Mouse (Mus musculus) CH12.LX (cell line): ENCODE measurements around the gene Klrd1. TPM values are rescaled to one million over a fixed set of nuclear protein-coding genes. Genes with fewer than 3 reads are reported as not detected.

Experiments used
- DNase-seq: peaks from one replicate; pipeline ENCODE4 v3.0.0-alpha.2; 2013; ENCODE audit errors: extremely low read depth
- H3K27ac ChIP-seq: 2 replicates; pipeline ENCODE4 v1.5.1; 2012; ENCODE audit warnings: low read depth, mild to moderate bottlenecking, control low read depth, moderate library complexity; ENCODE audit not compliant: insufficient read depth
- H3K27me3 ChIP-seq: replicated peaks from 2 replicates; pipeline ENCODE3; 2012; ENCODE audit warnings: inconsistent platforms
- H3K36me3 ChIP-seq, 2 experiments: replicated peaks in 1 of 2; 2 replicates each; pipeline versions ENCODE3 to v1.6.1; 2012; ENCODE audit warnings: inconsistent platforms in 1 of 2, low read length in 1 of 2, mild to moderate bottlenecking in 1 of 2, mixed read lengths in 1 of 2, moderate library complexity in 1 of 2; ENCODE audit not compliant: control insufficient read depth in 1 of 2, insufficient read depth in 1 of 2
- H3K4me1 ChIP-seq, 2 experiments: 2 replicates each; pipeline ENCODE4 v1.6.1; 2012; ENCODE audit warnings: inconsistent platforms in 1 of 2, moderate library complexity in 1 of 2; ENCODE audit not compliant: insufficient read depth in 2 of 2, control insufficient read depth in 1 of 2
- H3K4me2 ChIP-seq: 2 replicates; pipeline ENCODE4 v1.6.1; 2012; ENCODE audit warnings: low read depth, mild to moderate bottlenecking, control low read depth; ENCODE audit not compliant: poor library complexity, insufficient read depth, severe bottlenecking
- H3K4me3 ChIP-seq, 3 experiments: fragments of 150-350 bp in 1 of 3; sonication (generic) in 1 of 3; replicated peaks in 1 of 3; 2 replicates each; pipeline versions ENCODE3 to v1.5.1; 2011 to 2012; ENCODE audit warnings: low read depth in 2 of 3, low read length in 2 of 3, mild to moderate bottlenecking in 2 of 3, moderate library complexity in 2 of 3, control low read depth in 1 of 3, improper control_type of control experiment in 1 of 3, inconsistent platforms in 1 of 3, mixed read lengths in 1 of 3; ENCODE audit not compliant: poor library complexity in 1 of 3
- H3K79me2 ChIP-seq: replicated peaks from 2 replicates; pipeline ENCODE4 v1.6.1; 2012; ENCODE audit warnings: mild to moderate bottlenecking, moderate library complexity; ENCODE audit not compliant: control insufficient read depth, poor library complexity, insufficient read depth, severe bottlenecking; ENCODE audit errors: extremely low read depth
- H3K9ac ChIP-seq: 2 replicates; pipeline ENCODE4 v1.6.1; 2012; ENCODE audit warnings: low read depth, mild to moderate bottlenecking, control low read depth, moderate library complexity; ENCODE audit not compliant: insufficient read depth
- H3K9me3 ChIP-seq: replicated peaks from 2 replicates; pipeline ENCODE3; 2012; ENCODE audit warnings: low read length, inconsistent platforms, mixed read lengths
- CHD2 ChIP-seq: IDR thresholded peaks from 2 replicates; pipeline ENCODE4 v1.6.1; 2011; ENCODE audit warnings: low read length, improper control_type of control experiment
- CTCF ChIP-seq, 2 experiments: IDR thresholded peaks in 1 of 2; conservative IDR thresholded peaks in 1 of 2; 2 replicates each; pipeline ENCODE4 v1.5.1; 2011 to 2012; ENCODE audit warnings: low read depth in 2 of 2, low read length in 2 of 2, improper control_type of control experiment in 1 of 2, inconsistent platforms in 1 of 2, mild to moderate bottlenecking in 1 of 2, moderate library complexity in 1 of 2
- ELF1 ChIP-seq: IDR thresholded peaks from 2 replicates; pipeline ENCODE4 v1.6.1; 2014; ENCODE audit warnings: low read depth, mild to moderate bottlenecking, inconsistent platforms, low read length, improper control_type of control experiment
- ETS1 ChIP-seq: conservative IDR thresholded peaks from 2 replicates; pipeline ENCODE4 v1.6.1; 2012; ENCODE audit warnings: low read depth, mild to moderate bottlenecking, inconsistent platforms, low read length, improper control_type of control experiment, moderate library complexity
- HCFC1 ChIP-seq: IDR thresholded peaks from 2 replicates; pipeline ENCODE4 v1.6.1; 2012; ENCODE audit warnings: low read depth, mild to moderate bottlenecking, inconsistent platforms, low read length, improper control_type of control experiment
- IRF4 ChIP-seq: IDR thresholded peaks from 2 replicates; pipeline ENCODE4 v1.6.1; 2014; ENCODE audit warnings: low read depth, mild to moderate bottlenecking, inconsistent platforms, low read length, improper control_type of control experiment
- JUN ChIP-seq: IDR thresholded peaks from 2 replicates; pipeline ENCODE4 v1.6.1; 2011; ENCODE audit warnings: low read depth, mild to moderate bottlenecking, low read length, improper control_type of control experiment, moderate library complexity; ENCODE audit not compliant: insufficient read depth
- JUND ChIP-seq: conservative IDR thresholded peaks from 2 replicates; pipeline ENCODE4 v1.6.1; 2011; ENCODE audit warnings: low read depth, low read length, improper control_type of control experiment
- KAT2A ChIP-seq: IDR thresholded peaks from 2 replicates; pipeline ENCODE4 v1.6.1; 2012; ENCODE audit warnings: low read length, improper control_type of control experiment, inconsistent platforms; ENCODE audit not compliant: insufficient replicate concordance
- MAFK ChIP-seq: IDR thresholded peaks from 2 replicates; pipeline ENCODE4 v1.6.1; 2011; ENCODE audit warnings: low read length, improper control_type of control experiment; ENCODE audit not compliant: insufficient replicate concordance
- MAX ChIP-seq: IDR thresholded peaks from 2 replicates; pipeline ENCODE4 v1.6.1; 2011; ENCODE audit warnings: low read length, improper control_type of control experiment
- MAZ ChIP-seq: IDR thresholded peaks from 2 replicates; pipeline ENCODE4 v1.6.1; 2012; ENCODE audit warnings: low read depth, mild to moderate bottlenecking, inconsistent platforms, low read length, improper control_type of control experiment, moderate library complexity
- MEF2A ChIP-seq: IDR thresholded peaks from 2 replicates; pipeline ENCODE4 v1.6.1; 2014; ENCODE audit warnings: low read depth, mild to moderate bottlenecking, inconsistent platforms, low read length, improper control_type of control experiment, borderline replicate concordance
- MYC ChIP-seq: IDR thresholded peaks from 2 replicates; pipeline ENCODE4 v1.6.1; 2011; ENCODE audit warnings: low read depth, mild to moderate bottlenecking, improper control_type of control experiment, low read length
- NRF1 ChIP-seq: IDR thresholded peaks from 2 replicates; pipeline ENCODE4 v1.6.1; 2014; ENCODE audit warnings: low read depth, mild to moderate bottlenecking, inconsistent platforms, low read length, improper control_type of control experiment, moderate library complexity
- PAX5 ChIP-seq: IDR thresholded peaks from 2 replicates; pipeline ENCODE4 v1.6.1; 2012; ENCODE audit warnings: low read length, inconsistent platforms, mixed read lengths
- POLR2AphosphoS2 ChIP-seq: IDR thresholded peaks from 2 replicates; pipeline ENCODE4 v1.6.1; 2011; ENCODE audit warnings: low read depth, low read length, improper control_type of control experiment
- RAD21 ChIP-seq: IDR thresholded peaks from 2 replicates; pipeline ENCODE4 v1.6.1; 2011; ENCODE audit warnings: low read depth, mild to moderate bottlenecking, low read length, improper control_type of control experiment, moderate library complexity
- RCOR1 ChIP-seq: conservative IDR thresholded peaks from 2 replicates; pipeline ENCODE4 v1.6.1; 2012; ENCODE audit warnings: low read depth, mild to moderate bottlenecking, inconsistent platforms, low read length, improper control_type of control experiment
- SIN3A ChIP-seq: IDR thresholded peaks from 2 replicates; pipeline ENCODE4 v1.6.1; 2012; ENCODE audit warnings: low read length, improper control_type of control experiment, inconsistent platforms
- SMC3 ChIP-seq: IDR thresholded peaks from 2 replicates; pipeline ENCODE4 v1.6.1; 2011; ENCODE audit warnings: low read depth, low read length, improper control_type of control experiment
- TBP ChIP-seq: conservative IDR thresholded peaks from 2 replicates; pipeline ENCODE4 v1.6.1; 2011; ENCODE audit warnings: low read depth, low read length, improper control_type of control experiment
- TCF12 ChIP-seq: IDR thresholded peaks from 2 replicates; pipeline ENCODE4 v1.6.1; 2014; ENCODE audit warnings: low read depth, mild to moderate bottlenecking, inconsistent platforms, low read length, improper control_type of control experiment
- UBTF ChIP-seq: IDR thresholded peaks from 2 replicates; pipeline ENCODE4 v1.6.1; 2012; ENCODE audit warnings: low read depth, mild to moderate bottlenecking, inconsistent platforms, low read length, improper control_type of control experiment, moderate library complexity
- USF2 ChIP-seq: conservative IDR thresholded peaks from 2 replicates; pipeline ENCODE4 v1.6.1; 2011; ENCODE audit warnings: low read depth, low read length, improper control_type of control experiment
- ZC3H11A ChIP-seq: IDR thresholded peaks from 2 replicates; pipeline ENCODE4 v1.6.1; 2012; ENCODE audit warnings: low read depth, mild to moderate bottlenecking, inconsistent platforms, low read length, improper control_type of control experiment
- ZMIZ1 ChIP-seq: IDR thresholded peaks from 2 replicates; pipeline ENCODE4 v1.6.1; 2012; ENCODE audit warnings: low read depth, mild to moderate bottlenecking, inconsistent platforms, low read length, improper control_type of control experiment
- ZNF384 ChIP-seq: IDR thresholded peaks from 2 replicates; pipeline ENCODE4 v1.6.1; 2012; ENCODE audit warnings: low read depth, low read length, improper control_type of control experiment, inconsistent platforms
- dilution Hi-C: fragments of 300-500 bp; cut with MboI; formaldehyde crosslinking; loops from 2 replicates; pipeline ENCODE4 v1.14.3; 2020; ENCODE audit warnings: low sequenced_read_pairs; ENCODE audit not compliant: extremely low pct_unique_long_range_greater_than_20kb, extremely low pct_ligation_motif_present
- in situ Hi-C: fragments of 300-500 bp; cut with MboI; formaldehyde crosslinking; loops from 3 replicates; pipeline ENCODE4 v1.14.3; 2019; ENCODE audit warnings: low sequenced_read_pairs, low pct_ligation_motif_present, low pct_unique_long_range_greater_than_20kb, mixed read lengths
- polyA plus RNA-seq: library from polyadenylated mRNA; unstranded; fragments of >175 nt; gene quantifications from 2 replicates; pipeline ENCODE4 v1.2.1, GENCODE M21; 2012; ENCODE audit warnings: low read depth; ENCODE audit not compliant: insufficient read length
- total RNA-seq, 2 experiments: library from RNA; depleted of rRNA; stranded (reverse); fragments of 300-350 nt in 1 of 2; fragments of >200 nt in 1 of 2; gene quantifications; 2 replicates each; pipeline ENCODE4 v1.2.3; 2012 to 2014

The Klrd1 gene
- total and polyA plus RNA-seq, 3 experiments = not detected

DNA sequence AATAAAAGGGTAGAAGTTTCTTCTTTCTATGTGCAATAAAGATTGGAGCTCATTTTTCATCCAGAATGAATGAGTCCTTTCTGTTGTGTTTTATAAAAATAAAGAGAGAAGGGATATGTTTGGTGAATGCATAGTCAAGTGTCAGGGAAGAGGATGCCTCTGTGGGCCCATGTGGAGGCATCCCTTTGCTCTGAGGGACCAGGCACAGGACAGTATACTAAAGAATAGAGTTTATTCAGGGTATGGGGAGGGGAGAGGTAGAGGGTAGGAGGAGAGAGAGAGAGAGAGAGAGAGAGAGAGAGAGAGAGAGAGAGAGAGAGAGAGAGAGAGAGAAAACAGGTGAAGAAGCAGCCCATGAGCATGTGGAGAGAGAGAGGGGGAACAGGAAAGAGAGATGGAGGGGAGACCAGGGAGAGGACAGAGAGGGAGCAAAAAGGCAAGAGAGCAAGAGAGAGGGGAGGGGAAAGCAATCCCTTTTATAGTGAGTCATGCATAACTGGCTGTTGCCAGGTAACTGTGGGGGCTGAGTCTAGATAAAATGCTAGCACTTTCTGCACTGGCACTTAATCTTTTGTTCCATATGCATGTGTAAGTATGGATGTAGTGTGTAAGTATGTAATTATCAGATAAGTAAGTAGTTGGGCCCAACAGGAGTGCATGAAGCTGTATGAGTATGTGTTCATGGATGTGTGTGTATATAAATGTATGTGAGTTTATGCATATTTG, 34.1 kb upstream of the Klrd1 start:
- dilution Hi-C loops = no loop called here
- no peaks in the 10 kb centered on the region for H3K79me2 ChIP-seq
- in situ Hi-C loops = no loop called here
- H3K4me1 ChIP-seq = 0 out of 4 replicates have a peak, but pooled peaks cover 0 to 3% of the 10 kb centered on the region in 2 experiments
- H3K27ac ChIP-seq = no peak overlapping the region
- no peak overlapping the region for H3K4me2 ChIP-seq
- no peak overlapping the region for H3K9ac ChIP-seq
- H3K4me3 ChIP-seq = no peak overlapping the region
- no peaks in the 10 kb centered on the region for H3K9me3 ChIP-seq
- TF ChIP-seq TBP (no peak), HCFC1 (no peak), SMC3 (no peak), USF2 (no peak), MAFK (no peak), KAT2A (no peak), PAX5 (no peak), RAD21 (no peak), MYC (no peak), MEF2A (no peak), CHD2 (no peak), POLR2AphosphoS2 (no peak), CTCF (conservative IDR thresholded peaks at IDR 0.05 in 1 of 2, IDR thresholded peaks at IDR 0.05 in 1 of 2; ENCODE audit: low read depth in 2 of 2, low read length in 2 of 2) (no peak), RCOR1 (no peak), ZMIZ1 (no peak), TCF12 (no peak)
- no peaks in the 10 kb centered on the region for H3K36me3 ChIP-seq
- H3K27me3 ChIP-seq = no peaks in the 10 kb centered on the region
- DNase-seq = no peak

GRCm38 (mm10) chr6:129558946-129559640, 32.5 kb upstream of the Klrd1 start:
- in situ Hi-C loops = no loop called here
- dilution Hi-C loops = no loop called here
- Histone ChIP-seq H3K9ac (no peak overlapping the region), H3K9me3 (no peaks in the 10 kb centered on the region), H3K4me2 (peak overlapping the region; percentile 27; the same call in 1 of the 2 replicates), H3K4me1 (0 out of 4 replicates have a peak, but pooled peaks cover 0 to 2% of the 10 kb centered on the region in 2 experiments), H3K27me3 (no peaks in the 10 kb centered on the region), H3K79me2 (no peaks in the 10 kb centered on the region; the same call in 1 of the 2 replicates), H3K4me3 (no peak overlapping the region), H3K36me3 (no peaks in the 10 kb centered on the region), H3K27ac (no peak overlapping the region)
- DNase-seq = peak; percentile 78
- TF ChIP-seq PAX5 = no peak
- TF ChIP-seq KAT2A = no peak
- no peak for TF ChIP-seq TCF12
- TF ChIP-seq JUND = no peak
- peak; percentile 95 for TF ChIP-seq MAX
- peak; percentile 93 for TF ChIP-seq RAD21
- 0 out of 2 replicates have a peak, but pooled peaks have one; percentile 40 for TF ChIP-seq IRF4
- no peak for TF ChIP-seq TBP
- no peak for TF ChIP-seq MAFK
- TF ChIP-seq MAZ = no peak
- TF ChIP-seq ZNF384 = no peak
- TF ChIP-seq ETS1 = no peak
- no peak for TF ChIP-seq SIN3A
- TF ChIP-seq ZC3H11A = 0 out of 2 replicates have a peak, but pooled peaks have one; percentile 8
- TF ChIP-seq CTCF (conservative IDR thresholded peaks at IDR 0.05 in 1 of 2, IDR thresholded peaks at IDR 0.05 in 1 of 2; ENCODE audit: low read depth in 2 of 2, low read length in 2 of 2) = peak; percentile 80 to 94
- TF ChIP-seq UBTF = no peak
- peak; percentile 87 for TF ChIP-seq SMC3
- TF ChIP-seq MEF2A = no peak
- no peak for TF ChIP-seq ELF1
- TF ChIP-seq POLR2AphosphoS2 = no peak
- TF ChIP-seq NRF1 = 0 out of 2 replicates have a peak, but pooled peaks have one; percentile 15
- no peak for TF ChIP-seq JUN
- peak; percentile 73 for TF ChIP-seq MYC
- no peak for TF ChIP-seq USF2
